Mouse (Mus musculus): ENCODE measurements at regions not wholly inside any gene's neighbourhood (a gene's known extent, or its start where the extent isn't known, plus 50 kb on each side); places are given as distances from the start of the nearest gene placed in this dataset.

DNA sequence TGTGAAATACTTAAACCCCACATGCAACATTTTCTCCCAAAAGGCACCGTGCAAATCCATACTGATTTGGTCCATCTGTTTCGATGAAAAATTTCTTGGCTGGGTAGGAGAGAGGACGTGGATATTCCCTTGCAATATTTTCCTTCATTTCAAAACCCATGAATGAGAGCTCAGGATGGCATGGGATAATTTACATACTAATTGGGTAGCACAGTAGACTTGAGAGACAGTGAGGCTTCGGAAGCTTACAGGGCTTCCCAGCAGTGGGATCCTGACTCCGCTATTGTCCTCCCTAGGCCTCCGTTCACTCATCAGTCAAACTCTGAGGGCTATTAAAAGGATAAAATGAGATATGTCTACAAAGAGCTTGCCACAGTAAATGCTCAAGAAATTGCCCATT, 59.8 kb downstream of the Sox3 start:
- WGBS, result 68% methylated on average over 6 of the region's 6 CpGs
- no peak overlapping the region for H3K27ac ChIP-seq
- H3K27me3 ChIP-seq (ENCODE audit: insufficient read depth, poor library complexity, severe bottlenecking), result 0 out of 2 replicates have a peak, but pooled peaks cover 5% of the 10 kb centered on the region
- no peak overlapping the region for H3K4me3 ChIP-seq
- DNase-seq (ENCODE audit: low spot score), result no peak
- H3K4me1 ChIP-seq (replicated peaks), result peaks cover 16% of the 10 kb centered on the region
- H3K36me3 ChIP-seq, result no peaks in the 10 kb centered on the region
- H3K9me3 ChIP-seq, result no peaks in the 10 kb centered on the region

DNA sequence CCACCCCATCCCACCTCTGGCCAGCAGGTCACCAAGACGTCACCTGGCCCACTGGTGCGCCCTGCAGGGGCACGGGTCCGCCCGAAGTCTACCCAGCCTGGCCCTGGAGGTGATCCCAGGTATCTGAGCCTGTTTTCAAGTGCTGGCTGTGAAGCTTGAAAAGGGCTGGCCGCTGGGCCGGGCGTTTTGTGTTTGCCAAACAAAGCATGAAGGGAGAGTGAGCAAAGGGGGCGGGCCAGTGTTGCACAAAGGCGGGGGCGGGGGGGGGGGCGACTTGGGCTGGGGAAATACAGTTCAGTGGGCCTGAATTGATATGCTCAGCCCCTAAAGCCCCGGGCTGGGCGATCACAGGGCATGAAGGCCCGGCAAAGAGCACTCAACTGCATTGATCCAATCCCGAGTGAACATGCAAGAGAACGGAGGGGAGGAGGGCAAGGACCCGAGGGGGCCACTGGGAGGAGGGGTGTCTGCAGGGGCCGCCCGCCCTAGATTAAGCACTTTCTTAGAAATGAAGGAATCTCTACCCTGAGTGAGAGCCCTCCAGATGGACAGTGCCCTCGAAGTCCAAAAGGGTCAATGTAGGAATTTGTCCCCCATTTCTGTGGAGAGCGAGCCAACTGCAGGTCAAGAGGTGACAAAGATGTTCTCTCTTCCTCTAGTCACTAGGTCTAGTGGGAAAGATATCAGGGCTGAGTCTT, 61.8 kb downstream of the Sox3 start:
- H3K27ac ChIP-seq, result peak overlapping the region; percentile 85
- H3K27me3 ChIP-seq (ENCODE audit: insufficient read depth, poor library complexity, severe bottlenecking), result 0 out of 2 replicates have a peak, but pooled peaks cover 5% of the 10 kb centered on the region
- peak; percentile 71 for DNase-seq (ENCODE audit: low spot score)
- H3K9me3 ChIP-seq, result no peaks in the 10 kb centered on the region
- peaks cover 16% of the 10 kb centered on the region for H3K4me1 ChIP-seq (replicated peaks)
- peak overlapping the region; percentile 36 for H3K4me3 ChIP-seq
- no peaks in the 10 kb centered on the region for H3K36me3 ChIP-seq
- WGBS, result 35% methylated on average over 20 of the region's 22 CpGs

- 82% methylated on average over 9 of the region's 9 CpGs for WGBS
- no peaks in the 10 kb centered on the region for H3K4me1 ChIP-seq (replicated peaks)
- no peak overlapping the region for H3K27ac ChIP-seq
- DNase-seq (ENCODE audit: low spot score), result no peak
- 0 out of 2 replicates have a peak, but pooled peaks cover 5% of the 10 kb centered on the region for H3K27me3 ChIP-seq (ENCODE audit: insufficient read depth, poor library complexity, severe bottlenecking)
- no peaks in the 10 kb centered on the region for H3K9me3 ChIP-seq
- no peaks in the 10 kb centered on the region for H3K36me3 ChIP-seq
- H3K4me3 ChIP-seq, result no peak overlapping the region
These were observed 67.8 kb downstream of the Sox3 start for GRCm38 (mm10) chrX:60825181-60826080.

DNA sequence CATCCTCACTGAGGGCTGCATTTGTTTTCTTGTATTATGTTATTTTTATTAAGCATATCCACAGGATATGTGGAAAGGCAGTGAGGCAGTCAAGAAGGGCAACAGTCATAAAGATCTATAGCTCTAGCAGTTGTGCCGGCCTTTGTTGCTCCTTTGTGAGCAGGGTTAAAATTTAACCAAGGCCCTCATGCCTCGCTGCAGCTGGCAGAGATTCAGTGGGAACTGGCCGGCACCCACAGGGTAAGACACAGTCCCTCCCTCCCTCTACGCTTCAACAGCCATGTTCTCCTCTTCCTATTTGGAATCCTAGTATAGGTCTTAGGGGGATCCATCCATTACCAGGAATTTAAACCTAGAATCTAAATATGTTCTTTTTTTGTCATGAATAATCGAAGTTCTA, 94.7 kb downstream of the Sox3 start:
- Histone ChIP-seq H3K27me3 (ENCODE audit: insufficient read depth, poor library complexity, severe bottlenecking) (no peaks in the 10 kb centered on the region), H3K36me3 (no peaks in the 10 kb centered on the region), H3K27ac (no peak overlapping the region), H3K4me3 (no peak overlapping the region), H3K4me1 (replicated peaks) (peaks cover 13% of the 10 kb centered on the region), H3K9me3 (no peaks in the 10 kb centered on the region)
- 57% methylated on average over 5 of the region's 5 CpGs for WGBS
- no peak for DNase-seq (ENCODE audit: low spot score)

- Histone ChIP-seq H3K4me3 (no peak overlapping the region), H3K27ac (no peak overlapping the region)
- WGBS, result 33% methylated on average over 5 of the region's 5 CpGs
These were observed 112.5 kb downstream of the Sox3 start for GRCm38 (mm10) chrX:60780766-60781165.

DNA sequence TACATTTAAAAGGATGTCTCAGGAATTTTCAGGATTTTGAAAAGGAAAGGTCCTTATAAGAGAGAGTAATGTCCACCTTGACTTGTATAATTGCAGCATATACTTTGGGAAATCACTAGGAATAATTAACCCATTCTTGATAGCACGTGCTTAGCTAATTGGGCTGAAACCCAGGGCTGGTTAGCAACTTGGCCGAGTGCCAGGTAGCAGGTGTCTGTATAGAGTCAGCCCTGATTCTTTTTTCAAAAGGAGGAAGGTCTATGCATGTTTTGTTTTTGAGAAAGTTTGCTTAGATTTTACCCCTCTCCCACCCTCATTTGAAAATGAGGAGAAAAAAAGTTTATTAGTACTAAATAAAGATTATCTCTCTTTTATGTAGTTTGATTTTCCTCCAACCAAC, 113.1 kb downstream of the Sox3 start:
- Histone ChIP-seq H3K27ac (no peak overlapping the region), H3K36me3 (no peaks in the 10 kb centered on the region), H3K9me3 (no peaks in the 10 kb centered on the region), H3K4me1 (replicated peaks) (peaks cover 4% of the 10 kb centered on the region; the same call in 1 of the 2 replicates), H3K4me3 (no peak overlapping the region), H3K27me3 (ENCODE audit: insufficient read depth, poor library complexity, severe bottlenecking) (no peaks in the 10 kb centered on the region)
- WGBS, result 66% methylated on average over 2 of the region's 2 CpGs
- DNase-seq (ENCODE audit: low spot score), result no peak

More at GRCm38 (mm10) chrX:60780766-60781165, 112.5 kb downstream of the Sox3 start:
- Histone ChIP-seq H3K27me3 (ENCODE audit: insufficient read depth, poor library complexity, severe bottlenecking) (no peaks in the 10 kb centered on the region), H3K4me1 (replicated peaks) (peaks cover 4% of the 10 kb centered on the region; the same call in 1 of the 2 replicates), H3K9me3 (no peaks in the 10 kb centered on the region), H3K36me3 (no peaks in the 10 kb centered on the region)
- DNase-seq (ENCODE audit: low spot score), result no peak

GRCm38 (mm10) chrX:60773645-60774044, 119.6 kb downstream of the Sox3 start:
- Histone ChIP-seq H3K9me3 (no peaks in the 10 kb centered on the region), H3K36me3 (no peaks in the 10 kb centered on the region), H3K27ac (no peak overlapping the region), H3K4me1 (replicated peaks) (no peaks in the 10 kb centered on the region), H3K27me3 (ENCODE audit: insufficient read depth, poor library complexity, severe bottlenecking) (no peaks in the 10 kb centered on the region), H3K4me3 (no peak overlapping the region)
- no peak for DNase-seq (ENCODE audit: low spot score)
- WGBS, result 77% methylated on average over 5 of the region's 5 CpGs

- Histone ChIP-seq H3K4me3 (no peak overlapping the region), H3K9me3 (no peaks in the 10 kb centered on the region), H3K27me3 (ENCODE audit: insufficient read depth, poor library complexity, severe bottlenecking) (no peaks in the 10 kb centered on the region), H3K36me3 (no peaks in the 10 kb centered on the region), H3K27ac (no peak overlapping the region), H3K4me1 (replicated peaks) (no peaks in the 10 kb centered on the region)
- WGBS, result 30% methylated on average over 1 of the region's 1 CpGs
- no peak for DNase-seq (ENCODE audit: low spot score)
These were observed 120.8 kb downstream of the Sox3 start for GRCm38 (mm10) chrX:60772439-60772838.

GRCm38 (mm10) chrX:60750456-60750855, 142.8 kb downstream of the Sox3 start:
- Histone ChIP-seq H3K9me3 (no peaks in the 10 kb centered on the region), H3K4me3 (no peak overlapping the region), H3K4me1 (replicated peaks) (no peaks in the 10 kb centered on the region), H3K36me3 (no peaks in the 10 kb centered on the region), H3K27ac (no peak overlapping the region), H3K27me3 (ENCODE audit: insufficient read depth, poor library complexity, severe bottlenecking) (no peaks in the 10 kb centered on the region)
- 68% methylated on average over 5 of the region's 5 CpGs for WGBS
- no peak for DNase-seq (ENCODE audit: low spot score)

DNA sequence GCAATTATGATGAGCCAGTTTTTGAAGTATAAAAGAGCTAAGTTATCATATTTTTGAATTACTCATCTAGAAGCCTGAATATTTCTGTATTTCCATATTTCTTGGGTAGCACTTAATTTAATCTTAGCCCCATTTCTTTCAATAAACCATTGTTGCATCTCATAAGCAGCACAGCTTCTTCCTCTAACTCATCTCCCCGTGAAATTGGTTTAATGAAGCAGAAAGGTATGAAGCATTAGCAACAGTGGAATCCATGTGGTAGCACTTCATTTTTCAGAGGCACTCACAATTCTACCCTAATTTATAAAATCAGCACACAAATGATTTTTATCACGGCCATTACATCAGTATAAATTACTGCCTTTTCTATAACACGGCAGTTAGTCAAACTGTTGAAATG, 149.3 kb downstream of the Sox3 start:
- H3K9me3 ChIP-seq, result no peaks in the 10 kb centered on the region
- H3K4me1 ChIP-seq (replicated peaks), result no peaks in the 10 kb centered on the region
- H3K27me3 ChIP-seq (ENCODE audit: insufficient read depth, poor library complexity, severe bottlenecking), result no peaks in the 10 kb centered on the region
- H3K4me3 ChIP-seq, result no peak overlapping the region
- DNase-seq (ENCODE audit: low spot score), result no peak
- 75% methylated on average over 3 of the region's 3 CpGs for WGBS
- no peaks in the 10 kb centered on the region for H3K36me3 ChIP-seq
- H3K27ac ChIP-seq, result no peak overlapping the region

DNA sequence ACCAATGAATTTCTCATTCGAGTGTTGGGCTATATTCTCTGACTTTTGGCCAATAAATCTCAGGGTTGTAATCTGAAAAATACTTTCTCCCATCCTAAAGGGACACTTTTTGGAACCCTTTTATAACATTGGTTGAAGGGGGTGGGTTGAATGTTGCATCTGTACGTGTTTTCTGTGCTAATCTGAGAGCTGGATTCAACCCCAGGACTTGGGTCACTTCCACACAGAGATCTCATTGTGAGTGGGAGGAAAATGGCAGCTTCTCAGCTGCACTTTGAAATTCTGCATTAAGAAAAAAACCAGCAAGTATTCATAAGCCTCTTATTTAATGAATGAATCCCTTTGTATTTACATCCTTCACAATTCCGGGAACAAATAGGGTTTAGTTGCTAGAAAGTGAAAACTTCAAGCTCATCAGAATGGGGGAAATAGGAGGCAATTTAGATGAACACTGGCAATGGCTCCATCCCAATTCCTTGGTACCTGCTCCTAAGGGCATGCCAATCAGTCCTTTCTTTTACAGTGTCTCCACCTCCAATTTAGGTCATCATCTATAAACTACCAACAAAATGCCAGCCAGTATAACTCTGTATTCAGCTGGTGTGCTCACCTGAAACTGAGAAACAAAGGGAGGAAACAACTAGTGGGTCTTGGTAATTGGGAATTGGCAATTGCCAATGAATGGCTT, 150.1 kb downstream of the Sox3 start:
- no peak for DNase-seq (ENCODE audit: low spot score)
- WGBS, result 79% methylated on average over 3 of the region's 3 CpGs
- no peaks in the 10 kb centered on the region for H3K4me1 ChIP-seq (replicated peaks)
- H3K36me3 ChIP-seq, result no peaks in the 10 kb centered on the region
- H3K9me3 ChIP-seq, result no peaks in the 10 kb centered on the region
- H3K27me3 ChIP-seq (ENCODE audit: insufficient read depth, poor library complexity, severe bottlenecking), result no peaks in the 10 kb centered on the region
- no peak overlapping the region for H3K4me3 ChIP-seq
- H3K27ac ChIP-seq, result no peak overlapping the region

DNA sequence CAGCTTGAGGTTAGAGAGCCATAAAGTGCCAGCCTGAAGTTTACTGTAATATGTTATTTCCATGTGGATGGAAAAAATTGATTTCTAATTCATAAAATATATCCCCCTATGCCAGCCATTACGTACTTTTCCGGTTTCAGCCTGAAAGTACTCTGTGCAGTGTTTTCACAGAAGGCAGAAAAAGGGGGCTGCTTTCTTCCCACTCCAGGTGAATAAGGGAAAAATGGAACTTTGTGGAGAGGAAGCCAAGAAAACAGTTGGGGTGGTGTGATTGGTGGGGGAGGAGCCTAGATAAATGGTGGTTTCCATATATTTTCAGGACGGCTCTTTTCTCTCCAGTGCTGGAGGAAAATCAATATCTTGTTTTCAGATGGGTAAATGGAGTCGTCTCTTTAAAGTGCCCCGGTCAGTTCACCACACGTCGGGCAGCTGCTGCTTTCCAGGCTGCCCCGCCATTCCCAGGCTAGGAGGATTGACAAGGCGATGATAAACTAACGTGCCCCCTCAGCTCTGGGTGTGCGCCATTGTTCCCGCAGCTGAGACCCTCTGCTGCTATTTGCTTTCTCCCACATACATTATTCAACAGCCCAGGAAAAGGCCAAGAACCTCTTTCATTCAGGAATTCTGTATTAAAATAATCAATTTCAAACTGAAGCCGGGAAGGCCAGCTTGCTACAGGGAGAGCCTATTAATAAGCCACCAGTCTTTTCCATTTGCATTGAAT, 127.1 kb upstream of the Atp11c start:
- no peaks in the 10 kb centered on the region for H3K9me3 ChIP-seq
- H3K27ac ChIP-seq, result peak overlapping the region; percentile 81
- WGBS, result 29% methylated on average over 13 of the region's 13 CpGs
- H3K4me1 ChIP-seq (replicated peaks), result peaks cover 23% of the 10 kb centered on the region; the same call in 1 of the 2 replicates
- DNase-seq (ENCODE audit: low spot score), result peak; percentile 67
- no peaks in the 10 kb centered on the region for H3K36me3 ChIP-seq
- H3K27me3 ChIP-seq (ENCODE audit: insufficient read depth, poor library complexity, severe bottlenecking), result no peaks in the 10 kb centered on the region
- no peak overlapping the region; the same call in 1 of the 2 replicates for H3K4me3 ChIP-seq

All from hindbrain, embryonic 10.5 days (tissue).